Mouse (Mus musculus) midbrain, embryonic 15.5 days (tissue): ENCODE data around the gene Sptb. TPM values are rescaled to one million over a fixed set of nuclear protein-coding genes. Genes with fewer than 3 reads are reported as not detected.

Source experiments
- ATAC-seq: fragments of 200-750 bp; cut with Nextera tagmentation; replicated peaks from 2 replicates; pipeline ENCODE4 v1.8.0; 2017; ENCODE audit warnings: moderate TSS enrichment
- H3K27ac ChIP-seq: fragments of 300-500 bp; sonication (generic); 2 replicates; pipeline ENCODE4 v1.5.1; 2015; ENCODE audit warnings: mild to moderate bottlenecking, inconsistent platforms
- H3K27me3 ChIP-seq: fragments of 300-500 bp; sonication (generic); replicated peaks from 2 replicates; pipeline ENCODE4 v1.6.1; 2015; ENCODE audit warnings: inconsistent platforms
- H3K36me3 ChIP-seq: fragments of 300-500 bp; sonication (generic); replicated peaks from 2 replicates; pipeline ENCODE4 v1.6.1; 2015; ENCODE audit warnings: inconsistent platforms
- H3K4me1 ChIP-seq: fragments of 300-500 bp; sonication (generic); 2 replicates; pipeline ENCODE4 v1.6.1; 2015; ENCODE audit warnings: inconsistent platforms
- H3K4me2 ChIP-seq: fragments of 300-500 bp; sonication (generic); 2 replicates; pipeline ENCODE4 v1.6.1; 2015; ENCODE audit warnings: inconsistent platforms, mild to moderate bottlenecking, moderate library complexity
- H3K4me3 ChIP-seq: fragments of 300-500 bp; sonication (generic); 2 replicates; pipeline ENCODE4 v1.5.1; 2015; ENCODE audit warnings: mild to moderate bottlenecking, inconsistent platforms
- H3K9ac ChIP-seq: fragments of 300-500 bp; sonication (generic); 2 replicates; pipeline ENCODE4 v1.6.1; 2015; ENCODE audit warnings: mild to moderate bottlenecking, inconsistent platforms
- H3K9me3 ChIP-seq: fragments of 300-500 bp; sonication (generic); 2 replicates; pipeline ENCODE4 v1.6.1; 2016; ENCODE audit warnings: inconsistent platforms
- WGBS: fragments of 180-500 bp; shearing (Covaris S2); methylation state at CpG from one replicate; pipeline ENCODE4 v1.1.7; 2015; ENCODE audit warnings: mixed read lengths; 5-methylcytosine and 5-hydroxymethylcytosine counted together
- polyA plus RNA-seq: library from polyadenylated mRNA; unstranded; fragments of >200 nt; fragmentation: Nextera tagmentation; extraction: Ambion mirVana; gene quantifications from 2 replicates; pipeline ENCODE4 v1.2.1, GENCODE M21; 2015

Gene Sptb
- polyA plus RNA-seq, 1 experiment from 2014 or later = 3.6 TPM

GRCm38 (mm10) chr12:76669956-76670530 is 40.3 kb downstream of the Sptb start:
- WGBS = 42% methylated on average over 5 of the region's 5 CpGs
- H3K4me2 ChIP-seq = no peak overlapping the region
- 0 out of 2 replicates have a peak, but pooled peaks cover 4% of the 10 kb centered on the region for H3K4me1 ChIP-seq
- H3K9me3 ChIP-seq = no peaks in the 10 kb centered on the region
- H3K4me3 ChIP-seq = no peak overlapping the region
- no peak overlapping the region for H3K27ac ChIP-seq
- H3K36me3 ChIP-seq = no peaks in the 10 kb centered on the region
- no peaks in the 10 kb centered on the region for H3K27me3 ChIP-seq
- no peak overlapping the region for H3K9ac ChIP-seq
- no peak for ATAC-seq

- Histone ChIP-seq H3K27ac (no peak overlapping the region), H3K36me3 (no peaks in the 10 kb centered on the region), H3K4me2 (no peak overlapping the region), H3K27me3 (no peaks in the 10 kb centered on the region), H3K9me3 (no peaks in the 10 kb centered on the region), H3K4me3 (no peak overlapping the region), H3K9ac (no peak overlapping the region), H3K4me1 (no peaks in the 10 kb centered on the region)
- WGBS = 85% methylated on average over 7 of the region's 7 CpGs
- ATAC-seq = no peak
These were observed 41.5 kb downstream of the Sptb start for GRCm38 (mm10) chr12:76668654-76669419.

GRCm38 (mm10) chr12:76651788-76652345 is 58.5 kb downstream of the Sptb start:
- peaks cover 5% of the 10 kb centered on the region for H3K4me1 ChIP-seq
- H3K27ac ChIP-seq = no peak overlapping the region
- H3K4me2 ChIP-seq = no peak overlapping the region
- H3K36me3 ChIP-seq = no peaks in the 10 kb centered on the region
- 92% methylated on average over 6 of the region's 6 CpGs for WGBS
- no peak overlapping the region for H3K9ac ChIP-seq
- H3K4me3 ChIP-seq = no peak overlapping the region
- ATAC-seq = no peak
- H3K27me3 ChIP-seq = no peaks in the 10 kb centered on the region
- no peaks in the 10 kb centered on the region for H3K9me3 ChIP-seq

- Histone ChIP-seq H3K27ac (no peak overlapping the region), H3K9ac (no peak overlapping the region), H3K4me3 (no peak overlapping the region), H3K4me2 (no peak overlapping the region), H3K36me3 (no peaks in the 10 kb centered on the region), H3K9me3 (no peaks in the 10 kb centered on the region), H3K27me3 (no peaks in the 10 kb centered on the region), H3K4me1 (peaks cover 14% of the 10 kb centered on the region)
- WGBS = 29% methylated on average over 16 of the region's 16 CpGs
- peak; percentile 78 for ATAC-seq
These were observed 60.3 kb downstream of the Sptb start for GRCm38 (mm10) chr12:76649708-76650687.

- 0 out of 2 replicates have a peak, but pooled peaks have one; percentile 15 for ATAC-seq
- H3K4me1 ChIP-seq = peaks cover 25% of the 10 kb centered on the region
- no peak overlapping the region for H3K9ac ChIP-seq
- H3K27ac ChIP-seq = peak overlapping the region; percentile 59
- H3K9me3 ChIP-seq = no peaks in the 10 kb centered on the region
- H3K36me3 ChIP-seq = no peaks in the 10 kb centered on the region
- no peaks in the 10 kb centered on the region for H3K27me3 ChIP-seq
- whole genome bisulfite sequencing = 45% methylated on average over 23 of the region's 23 CpGs
- H3K4me2 ChIP-seq = peak overlapping the region; percentile 7
- H3K4me3 ChIP-seq = no peak overlapping the region
These were observed 64.9 kb downstream of the Sptb start for GRCm38 (mm10) chr12:76645222-76646110.

GRCm38 (mm10) chr12:76643679-76644078 is 66.7 kb downstream of the Sptb start:
- Histone ChIP-seq H3K4me2 (no peak overlapping the region), H3K36me3 (no peaks in the 10 kb centered on the region), H3K27ac (peak overlapping the region; percentile 75), H3K9me3 (no peaks in the 10 kb centered on the region), H3K4me3 (no peak overlapping the region), H3K9ac (no peak overlapping the region), H3K4me1 (peaks cover 20% of the 10 kb centered on the region), H3K27me3 (no peaks in the 10 kb centered on the region)
- WGBS = 66% methylated on average over 8 of the region's 8 CpGs
- peak; percentile 51; the same call in 1 of the 2 replicates for ATAC-seq

- no peak overlapping the region for H3K27ac ChIP-seq
- no peak overlapping the region for H3K4me2 ChIP-seq
- H3K4me3 ChIP-seq = no peak overlapping the region
- no peaks in the 10 kb centered on the region for H3K36me3 ChIP-seq
- no peaks in the 10 kb centered on the region for H3K9me3 ChIP-seq
- no peak overlapping the region for H3K9ac ChIP-seq
- peaks cover 20% of the 10 kb centered on the region for H3K4me1 ChIP-seq
- ATAC-seq = no peak
- WGBS = 87% methylated on average over 4 of the region's 4 CpGs
- H3K27me3 ChIP-seq = no peaks in the 10 kb centered on the region
These were observed 67.7 kb downstream of the Sptb start for GRCm38 (mm10) chr12:76642616-76643015.

GRCm38 (mm10) chr12:76640620-76641019 is 69.7 kb downstream of the Sptb start:
- H3K9me3 ChIP-seq = no peaks in the 10 kb centered on the region
- WGBS = 46% methylated on average over 8 of the region's 8 CpGs
- no peaks in the 10 kb centered on the region for H3K27me3 ChIP-seq
- peaks cover 18% of the 10 kb centered on the region for H3K4me1 ChIP-seq
- no peak overlapping the region for H3K4me2 ChIP-seq
- no peak overlapping the region for H3K4me3 ChIP-seq
- ATAC-seq = peak; percentile 50; the same call in 1 of the 2 replicates
- H3K36me3 ChIP-seq = no peaks in the 10 kb centered on the region
- no peak overlapping the region for H3K27ac ChIP-seq
- H3K9ac ChIP-seq = no peak overlapping the region

GRCm38 (mm10) chr12:76634899-76635693 is 75.3 kb downstream of the Sptb start:
- Histone ChIP-seq H3K9ac (no peak overlapping the region), H3K4me2 (peak overlapping the region; percentile 39), H3K9me3 (no peaks in the 10 kb centered on the region), H3K4me3 (0 out of 2 replicates have a peak overlapping the region, but pooled peaks have one; percentile 11), H3K27ac (peak overlapping the region; percentile 73), H3K4me1 (peaks cover 21% of the 10 kb centered on the region), H3K36me3 (no peaks in the 10 kb centered on the region), H3K27me3 (no peaks in the 10 kb centered on the region)
- peak; percentile 86 for ATAC-seq
- WGBS = 37% methylated on average over 15 of the region's 15 CpGs

GRCm38 (mm10) chr12:76623374-76623773 is 87.0 kb downstream of the Sptb start:
- H3K36me3 ChIP-seq = no peaks in the 10 kb centered on the region
- H3K9me3 ChIP-seq = no peaks in the 10 kb centered on the region
- H3K4me2 ChIP-seq = no peak overlapping the region
- H3K4me3 ChIP-seq = no peak overlapping the region
- no peaks in the 10 kb centered on the region for H3K27me3 ChIP-seq
- no peak overlapping the region for H3K27ac ChIP-seq
- ATAC-seq = no peak
- H3K4me1 ChIP-seq = no peaks in the 10 kb centered on the region
- no peak overlapping the region for H3K9ac ChIP-seq
- WGBS = 69% methylated on average over 6 of the region's 6 CpGs
